Mouse (Mus musculus): ENCODE measurements around the gene Gm20431. TPM values are rescaled to one million over a fixed set of nuclear protein-coding genes. Genes with fewer than 3 reads are reported as not detected.

Gm20431 gene
- total RNA-seq, 4 experiments from 2014 or later = 5.9 to 14.3 (median 9.0) TPM

- DNase-seq (ENCODE audit: low spot score in 2 of 2) = peak; percentile 72 to 87
These were observed 86.5 kb downstream of the Gm20431 start for GRCm38 (mm10) chr2:167574814-167575213.

- DNase-seq (ENCODE audit: low spot score in 2 of 2) = no peak
These were observed 89.7 kb downstream of the Gm20431 start for GRCm38 (mm10) chr2:167571442-167572220.

- no peak for DNase-seq (ENCODE audit: low spot score in 2 of 2)
These were observed 90.5 kb downstream of the Gm20431 start for GRCm38 (mm10) chr2:167570815-167571214.

GRCm38 (mm10) chr2:167569934-167570651, 91.2 kb downstream of the Gm20431 start:
- peak; percentile 82 to 87 for DNase-seq (ENCODE audit: low spot score in 2 of 2)

- no peak for DNase-seq (ENCODE audit: low spot score in 2 of 2)
These were observed 93.2 kb downstream of the Gm20431 start for GRCm38 (mm10) chr2:167568112-167568511.

GRCm38 (mm10) chr2:167565682-167566081, 95.6 kb downstream of the Gm20431 start:
- peak; percentile 50 to 70 for DNase-seq (ENCODE audit: low spot score in 2 of 2)

- no peak for DNase-seq (ENCODE audit: low spot score in 2 of 2)
These were observed 96.0 kb downstream of the Gm20431 start for GRCm38 (mm10) chr2:167565312-167565656.

- no peak for DNase-seq (ENCODE audit: low spot score in 2 of 2)
These were observed 96.6 kb downstream of the Gm20431 start for GRCm38 (mm10) chr2:167564551-167565311.

GRCm38 (mm10) chr2:167563703-167564102, 97.6 kb downstream of the Gm20431 start:
- DNase-seq (ENCODE audit: low spot score in 2 of 2) = no peak

- DNase-seq (ENCODE audit: low spot score in 2 of 2) = no peak
These were observed 98.3 kb downstream of the Gm20431 start for GRCm38 (mm10) chr2:167563035-167563434.

GRCm38 (mm10) chr2:167562101-167562500, 99.2 kb downstream of the Gm20431 start:
- no peak for DNase-seq (ENCODE audit: low spot score in 2 of 2)

- no peak for DNase-seq (ENCODE audit: low spot score in 2 of 2)
These were observed 101.9 kb downstream of the Gm20431 start for GRCm38 (mm10) chr2:167559413-167559812.

Small RNAs within 50 kb of the gene (microRNA-seq; reads per million reads assigned to microRNA genes)
- gene Gm22355 = not detected

Other genes starting within 250 kb of the Gm20431 start
- 10 to 100 TPM; 21.8 to 27.9 (median 24.9) TPM for gene Slc9a8, start 239.8 kb downstream of the Gm20431 start, total RNA-seq (2022)
- 10 to 100 TPM; 40.8 to 45.8 (median 43.0) TPM for gene Rnf114, start 168.9 kb downstream of the Gm20431 start, total RNA-seq (2022)
- 10 to 100 TPM; 19.9 to 22.6 (median 20.4) TPM for gene Spata2, start 168.6 kb downstream of the Gm20431 start, total RNA-seq (2022)
- gene Snai1, start 123.3 kb downstream of the Gm20431 start, total RNA-seq (2022) = under 1 TPM; 0.24 to 0.94 (median 0.65) TPM
- 100 to 1,000 TPM; 163 to 176 (median 172) TPM for gene Ube2v1, start 29.4 kb downstream of the Gm20431 start, total RNA-seq (2022)
- 100 to 1,000 TPM in 2 of 4 experiments, 10 to 100 TPM in 2; 75.3 to 167 (median 96.4) TPM for gene Cebpb, start 27.4 kb upstream of the Gm20431 start, total RNA-seq (2022)
- 10 to 100 TPM; 11.8 to 13.1 (median 12.5) TPM for gene Tmem189, start 28.3 kb upstream of the Gm20431 start, total RNA-seq (2022)